Mouse (Mus musculus) liver, adult 2 months (tissue): ENCODE data around the gene Bdh1.

Source experiments
- CTCF ChIP-seq: fragments of 200-500 bp; IDR thresholded peaks from 2 replicates; pipeline ENCODE4 v1.5.1; 2011; ENCODE audit warnings: low read depth, low read length, control low read depth
- POLR2A ChIP-seq: fragments of 200-500 bp; IDR thresholded peaks from 2 replicates; pipeline ENCODE4 v1.6.1; 2011; ENCODE audit warnings: low read length, control low read depth; ENCODE audit not compliant: insufficient read depth; ENCODE audit errors: extremely low read depth

- TF ChIP-seq CTCF: no peak
- no peak for TF ChIP-seq POLR2A
These were observed 39.0 kb downstream of the Bdh1 start for GRCm38 (mm10) chr16:31461046-31461445.
